Mouse (Mus musculus): ENCODE data around the gene Eif4a1. TPM values are rescaled to one million over a fixed set of nuclear protein-coding genes. Genes with fewer than 3 reads are reported as not detected.
"Not testable (repeated sequence)": the region's sequence is repeated elsewhere in the genome, so short reads cannot be mapped to it uniquely, and the experiment has no call there.

Gene Eif4a1
- total RNA-seq, 4 experiments from 2014 or later = 162 to 194 (median 186) TPM

DNA sequence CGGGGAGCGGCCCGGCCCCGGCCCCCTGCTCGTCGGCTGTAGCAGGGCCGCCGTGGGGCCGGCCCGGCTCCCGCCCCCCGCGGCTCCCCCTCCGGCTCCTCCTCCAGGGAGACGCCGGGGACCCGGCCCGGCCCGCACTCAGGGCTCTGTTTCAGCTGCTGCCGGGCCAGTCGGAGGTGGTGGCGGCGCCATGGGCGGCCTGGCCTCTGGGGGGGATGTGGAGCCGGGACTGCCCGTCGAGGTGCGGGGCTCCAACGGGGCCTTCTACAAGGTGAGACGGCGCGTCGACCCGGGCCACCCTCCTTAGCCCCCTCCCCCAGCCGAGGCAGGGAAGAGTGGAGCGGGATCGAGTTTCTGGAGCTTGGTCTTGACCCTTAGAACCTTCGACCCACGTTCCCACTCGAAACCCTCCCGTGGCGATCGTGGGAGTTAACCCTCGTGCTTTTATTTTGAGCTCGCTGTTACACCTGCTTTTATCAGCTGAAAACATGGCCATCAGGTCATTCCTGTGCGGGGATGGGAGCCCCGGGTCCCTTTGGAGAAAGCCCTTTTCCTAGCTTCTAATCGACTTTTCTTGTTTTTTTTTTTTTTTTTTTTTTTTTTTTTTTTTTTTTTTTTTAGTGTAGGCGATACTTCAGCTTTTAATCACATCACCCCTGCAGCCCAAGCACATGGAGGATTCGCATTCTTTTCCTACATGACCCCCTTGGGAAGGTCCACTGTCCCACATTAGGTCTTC is 38.9 kb downstream of the Eif4a1 start:
- peak; percentile 40 for DNase-seq (ENCODE audit: low spot score)

DNA sequence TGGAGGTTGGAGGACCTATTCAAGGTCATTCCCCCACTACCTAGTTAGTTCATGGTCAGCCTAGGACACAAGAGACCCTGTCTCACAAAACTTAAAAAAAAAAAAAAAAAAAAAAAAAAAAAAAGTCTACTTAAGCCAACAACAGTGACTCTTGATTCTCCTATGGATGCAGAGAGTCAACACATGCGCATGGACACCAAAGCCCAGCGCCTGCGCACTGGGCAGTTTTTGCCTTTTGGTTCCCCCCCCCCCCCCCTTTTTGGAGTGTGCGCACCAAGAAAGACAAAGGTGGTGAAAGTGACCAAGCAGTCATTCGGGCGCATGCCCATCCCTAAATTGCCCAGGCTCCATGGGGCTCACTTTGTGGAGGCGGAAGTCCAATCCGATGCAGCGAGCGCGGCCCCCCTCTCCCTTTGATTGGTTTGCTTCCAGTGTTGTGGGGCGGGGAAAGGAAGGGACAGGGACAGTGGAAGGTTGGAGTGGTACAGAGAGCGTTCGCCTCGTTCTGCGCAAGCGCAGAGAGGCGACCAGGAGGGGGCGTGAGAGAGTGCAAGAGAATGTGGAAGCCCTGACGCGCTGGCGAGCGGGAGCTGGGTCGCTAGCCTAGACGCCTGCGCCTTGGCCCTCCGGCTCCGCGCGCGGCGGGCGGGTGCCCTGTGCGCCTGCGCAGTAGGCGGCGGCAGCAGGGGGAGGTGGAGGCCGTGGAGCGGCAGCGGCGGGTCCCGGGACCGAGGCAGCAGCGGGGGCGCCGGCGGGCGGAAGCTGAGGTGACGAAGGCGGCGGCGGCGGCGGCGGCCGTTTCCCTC is 39.7 kb downstream of the Eif4a1 start, which contains the start of gene Fxr2:
Fxr2 (plus strand) TSS at position 707 of the 806 bp plus-strand sequence.
- peak; percentile 100 for DNase-seq (ENCODE audit: low spot score)

DNA sequence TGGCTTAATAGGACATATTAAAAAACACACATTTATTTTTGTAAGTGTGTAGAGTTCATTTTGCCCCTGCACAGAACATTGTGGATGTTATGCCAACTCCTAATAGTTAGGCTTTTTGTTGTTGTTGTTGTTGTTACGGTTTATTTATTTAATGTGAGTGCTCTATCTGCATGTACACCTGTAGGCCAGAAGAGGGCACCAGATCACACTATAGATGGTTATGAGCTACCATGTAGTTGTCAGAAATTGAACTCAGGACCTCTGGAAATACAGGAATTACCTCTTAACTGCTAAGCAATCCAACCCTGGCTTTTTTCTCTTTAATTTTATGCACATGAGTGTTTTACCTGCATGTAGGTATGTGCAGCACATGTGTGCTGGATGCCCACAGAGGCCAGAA is 42.4 kb downstream of the Eif4a1 start:
- DNase-seq (ENCODE audit: low spot score) = no peak

DNA sequence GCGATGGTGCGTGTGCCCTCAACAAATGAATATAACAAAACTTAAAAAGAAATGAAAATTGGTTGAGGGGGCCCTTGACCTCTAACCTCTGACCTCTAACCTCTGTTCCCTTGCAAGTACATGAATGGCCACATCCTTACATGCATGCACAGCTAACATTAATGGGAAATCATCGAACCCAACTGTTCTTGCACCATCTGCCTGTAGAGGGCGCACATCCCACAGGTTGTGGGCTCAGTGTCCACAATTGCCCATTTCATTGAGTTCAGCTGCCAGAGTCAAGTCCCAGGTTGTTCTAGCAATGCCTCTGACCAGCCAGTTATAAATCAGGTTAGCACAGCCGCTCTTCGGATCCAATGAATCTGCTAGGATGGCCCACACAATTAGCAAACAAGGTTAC is 43.9 kb downstream of the Eif4a1 start:
- peak; percentile 63 for DNase-seq (ENCODE audit: low spot score)

DNA sequence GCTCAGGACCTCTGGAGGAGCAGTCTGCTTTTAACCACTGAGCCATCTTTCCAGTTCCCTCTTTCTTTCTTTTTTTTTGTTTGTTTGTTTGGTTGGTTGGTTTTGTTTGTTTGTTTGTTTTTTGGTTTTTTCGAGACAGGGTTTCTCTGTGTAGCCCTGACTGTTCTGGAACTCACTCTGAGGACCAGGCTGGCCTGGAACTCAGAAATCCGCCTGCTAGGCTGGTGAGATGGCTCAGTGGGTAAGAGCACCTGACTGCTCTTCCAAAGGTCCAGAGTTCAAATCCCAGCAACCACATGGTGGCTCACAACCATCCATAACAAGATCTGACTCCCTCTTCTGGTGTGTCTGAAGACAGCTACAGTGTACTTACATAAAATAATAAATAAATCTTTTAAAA is 47.9 kb downstream of the Eif4a1 start:
- DNase-seq (ENCODE audit: low spot score) = not testable (repeated sequence)

DNA sequence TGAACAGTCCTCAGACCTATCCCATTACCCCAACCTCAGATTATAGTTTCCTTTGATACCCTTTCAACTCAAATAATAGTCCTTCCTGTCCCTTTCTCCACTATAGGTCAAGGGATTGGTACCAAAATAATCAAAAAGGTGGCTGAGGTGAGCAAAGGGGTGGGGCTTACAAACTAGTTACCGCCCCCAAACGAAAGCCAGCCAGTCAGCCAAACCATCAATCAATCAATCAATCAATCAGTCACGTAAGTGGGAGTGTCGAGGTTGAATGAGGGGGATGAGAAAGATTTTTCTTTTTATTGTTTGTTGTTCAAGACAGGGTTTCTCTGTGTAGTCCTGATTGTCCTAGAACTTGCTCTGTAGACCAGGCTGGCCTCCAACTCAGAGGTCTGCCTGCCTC is 49.2 kb downstream of the Eif4a1 start:
- DNase-seq (ENCODE audit: low spot score) = no peak

DNA sequence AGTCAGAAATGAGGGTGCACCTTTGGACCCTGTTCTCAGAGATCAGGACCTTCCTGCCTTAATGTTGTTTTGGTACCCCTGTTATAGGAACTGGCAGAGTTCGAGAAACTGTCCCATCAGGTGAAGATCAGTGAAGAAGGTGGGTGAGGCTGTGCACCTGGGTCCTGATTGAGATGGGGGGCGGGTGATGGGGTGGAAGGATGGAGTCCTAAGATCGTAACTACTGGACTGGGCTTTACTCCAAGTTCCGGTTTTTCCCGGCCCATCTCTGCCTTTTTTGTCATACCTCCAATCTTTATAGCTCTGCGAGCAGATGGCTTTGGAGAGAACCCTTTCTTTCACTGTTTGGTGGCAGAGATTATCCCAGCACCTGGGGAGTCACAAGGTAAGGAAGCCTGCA is 49.8 kb downstream of the Eif4a1 start:
- no peak for DNase-seq (ENCODE audit: low spot score)

DNA sequence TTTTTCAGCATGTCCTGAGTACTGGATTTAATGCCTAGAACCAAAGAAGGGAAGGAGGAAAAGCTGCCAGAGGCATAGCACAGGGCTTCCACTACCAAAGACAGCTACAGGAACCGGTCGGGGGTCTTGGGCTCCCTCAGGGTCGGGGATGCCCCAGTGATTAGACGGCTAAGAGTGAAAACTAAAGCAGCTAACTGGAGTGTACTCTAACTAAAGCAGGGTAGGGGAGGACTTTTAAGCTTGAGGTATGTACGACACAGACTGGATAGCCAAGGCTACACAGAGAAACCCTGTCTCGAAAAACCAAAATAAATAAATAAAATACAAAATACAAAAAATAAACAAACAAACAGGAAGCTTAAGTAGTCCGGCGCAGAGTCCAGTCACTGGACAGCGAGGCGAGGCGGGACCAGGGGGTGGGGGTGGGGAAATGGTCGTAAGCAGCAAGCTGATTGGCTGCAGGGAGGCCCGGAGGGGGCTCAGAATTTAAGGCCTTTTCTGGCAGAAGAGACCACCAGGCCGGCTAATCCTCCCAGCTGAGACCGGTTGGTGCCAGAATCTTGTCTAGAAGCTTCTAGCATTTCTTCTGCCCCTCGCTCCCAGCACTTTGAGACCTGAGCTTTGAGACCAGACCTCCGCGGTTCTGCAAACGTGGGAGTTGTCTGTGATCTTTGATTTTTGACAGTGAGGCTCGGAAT is 50.5 kb downstream of the Eif4a1 start, which contains the start of gene Sat2:
Sat2 (plus strand) TSS at position 454 of the 698 bp plus-strand sequence.
- DNase-seq (ENCODE audit: low spot score) = peak; percentile 38

DNA sequence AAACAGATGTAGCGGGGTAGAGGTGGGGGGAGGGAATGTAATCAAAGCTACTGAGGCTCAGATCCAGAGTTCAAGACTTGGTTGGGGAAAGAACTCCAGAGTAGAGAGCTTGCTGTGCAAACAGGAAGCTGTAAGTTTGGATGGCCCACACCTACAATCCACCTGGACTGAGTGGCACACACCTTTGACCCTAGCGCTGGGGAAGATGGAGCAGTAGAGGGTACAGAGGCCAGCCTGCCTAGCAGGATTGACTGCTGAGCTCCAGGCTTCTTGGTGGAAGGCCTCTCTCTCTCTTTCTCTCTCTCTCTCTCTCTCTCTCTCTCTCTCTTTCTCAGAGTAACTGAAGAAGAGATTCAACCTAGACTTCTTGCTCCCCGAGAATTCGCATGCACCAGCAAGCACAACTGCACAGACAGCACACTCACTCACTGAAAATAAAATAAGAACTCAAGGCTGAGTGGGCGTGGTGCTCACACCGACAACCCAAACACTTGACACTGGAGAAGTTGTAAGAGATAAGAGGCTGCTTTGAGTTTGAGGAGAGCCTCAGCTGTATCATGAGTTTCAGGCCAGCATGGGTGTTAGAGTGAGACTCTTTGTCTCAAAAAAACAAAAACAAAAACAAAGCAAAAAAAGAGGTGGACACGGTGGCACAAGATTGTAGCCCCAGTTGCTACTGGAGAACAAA is 51.7 kb downstream of the Eif4a1 start:
- DNase-seq (ENCODE audit: low spot score) = no peak

DNA sequence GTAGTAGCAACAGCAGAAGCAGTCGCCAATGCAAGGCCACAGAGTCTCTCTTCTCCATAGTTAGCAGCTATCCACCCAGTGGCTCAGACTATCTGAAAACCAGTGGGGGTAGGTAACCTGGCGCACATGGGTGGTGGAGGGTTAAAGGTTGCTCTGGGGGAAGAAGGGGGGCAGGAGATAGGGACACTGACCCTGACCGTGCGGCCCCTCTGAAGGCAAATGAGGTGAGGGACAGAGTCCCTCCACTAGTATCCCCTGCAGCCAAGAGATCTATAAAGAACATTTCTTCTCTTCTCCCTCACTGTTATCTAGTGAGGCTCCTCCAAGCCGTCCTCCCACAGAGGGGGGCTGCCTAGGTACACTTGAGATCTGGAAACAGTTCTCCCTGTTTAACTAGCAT is 54.4 kb downstream of the Eif4a1 start, which contains the start of gene Shbg:
Shbg (minus strand) TSS at position 101 of the 400 bp plus-strand sequence.
- DNase-seq (ENCODE audit: low spot score) = no peak

Small RNA genes within 50 kb of the gene (microRNA-seq; reads per million reads assigned to microRNA genes)
- gene Mir1934 = 5.0 reads per million, percentile 11 among the genes with 10 or more reads in this experiment
- not detected for gene Mir467f

Other genes with a start within 250 kb of the Eif4a1 start
- under 1 TPM; 0.22 to 0.66 (median 0.40) TPM for gene Dnah2, start 123.3 kb downstream of the Eif4a1 start, total RNA-seq (2022)
- 100 to 1,000 TPM; 105 to 137 (median 128) TPM for gene Efnb3, start 112.2 kb downstream of the Eif4a1 start, total RNA-seq (2022)
- gene Wrap53, start 92.2 kb downstream of the Eif4a1 start, total RNA-seq (2022) = 1 to 10 TPM; 4.6 to 6.7 (median 5.6) TPM
- gene Trp53, start 92.1 kb downstream of the Eif4a1 start, total RNA-seq (2022) = 10 to 100 TPM; 12.8 to 16.3 (median 14.1) TPM
- gene Atp1b2, start 66.5 kb downstream of the Eif4a1 start, total RNA-seq (2022) = 10 to 100 TPM; 12.4 to 16.3 (median 13.1) TPM
- gene Shbg, start 54.5 kb downstream of the Eif4a1 start, total RNA-seq (2022) = not detected
- gene Sat2, start 50.4 kb downstream of the Eif4a1 start, total RNA-seq (2022) = 1 to 10 TPM; 2.6 to 5.3 (median 3.3) TPM
- gene Fxr2, start 39.4 kb downstream of the Eif4a1 start, total RNA-seq (2022) = 100 to 1,000 TPM in 1 of 4 experiments, 10 to 100 TPM in 3; 92.4 to 109 (median 94.5) TPM
- not detected for gene Sox15, start 17.1 kb downstream of the Eif4a1 start, total RNA-seq (2022)
- 10 to 100 TPM; 13.6 to 18.8 (median 15.5) TPM for gene Mpdu1, start 9.8 kb downstream of the Eif4a1 start, total RNA-seq (2022)
- gene Cd68, start 6.3 kb downstream of the Eif4a1 start, total RNA-seq (2022) = 1 to 10 TPM; 4.5 to 7.0 (median 6.3) TPM
- gene Senp3, start 9.7 kb upstream of the Eif4a1 start, total RNA-seq (2022) = 10 to 100 TPM; 27.2 to 40.0 (median 28.7) TPM
- 1 to 10 TPM; 2.6 to 4.3 (median 2.9) TPM for gene Tnfsf13, start 13.4 kb upstream of the Eif4a1 start, total RNA-seq (2022)
- gene Tnfsf12, start 23.4 kb upstream of the Eif4a1 start, total RNA-seq (2022) = 10 to 100 TPM; 14.9 to 19.6 (median 17.5) TPM
- 1 to 10 TPM; 1.4 to 4.2 (median 3.1) TPM for gene Tnfsfm13, start 23.7 kb upstream of the Eif4a1 start, total RNA-seq (2022)
- 10 to 100 TPM; 28.5 to 35.7 (median 32.9) TPM for gene Polr2a, start 86.2 kb upstream of the Eif4a1 start, total RNA-seq (2022)
- gene Slc35g3, start 89.5 kb upstream of the Eif4a1 start, total RNA-seq (2022) = not detected
- 10 to 100 TPM; 43.7 to 52.4 (median 49.3) TPM for gene Zbtb4, start 93.5 kb upstream of the Eif4a1 start, total RNA-seq (2022)
- 1 to 10 TPM; 2.2 to 4.3 (median 3.8) TPM for gene Chrnb1, start 123.5 kb upstream of the Eif4a1 start, total RNA-seq (2022)
- gene Fgf11, start 129.4 kb upstream of the Eif4a1 start, total RNA-seq (2022) = 1 to 10 TPM; 2.1 to 3.3 (median 2.6) TPM
- gene Tmem102, start 133.2 kb upstream of the Eif4a1 start, total RNA-seq (2022) = under 1 TPM; 0.14 to 0.57 (median 0.31) TPM
- not detected for gene Gm39566, start 142.9 kb upstream of the Eif4a1 start, total RNA-seq (2022)
- gene Spem2, start 146.0 kb upstream of the Eif4a1 start, total RNA-seq (2022) = not detected
- gene Spem1, start 149.8 kb upstream of the Eif4a1 start, total RNA-seq (2022) = not detected
- 1 to 10 TPM; 3.1 to 6.9 (median 4.3) TPM for gene Nlgn2, start 165.4 kb upstream of the Eif4a1 start, total RNA-seq (2022)
- 100 to 1,000 TPM; 193 to 338 (median 283) TPM for gene Tmem256, start 166.1 kb upstream of the Eif4a1 start, total RNA-seq (2022)
- gene Plscr3, start 174.0 kb upstream of the Eif4a1 start, total RNA-seq (2022) = 10 to 100 TPM; 20.7 to 25.3 (median 21.7) TPM
- under 1 TPM in 1 of 4 experiments, not detected in 3; 0.23 TPM for gene Tnk1, start 186.3 kb upstream of the Eif4a1 start, total RNA-seq (2022)
- gene Tmem95, start 205.6 kb upstream of the Eif4a1 start, total RNA-seq (2022) = not detected
- gene Kctd11, start 209.0 kb upstream of the Eif4a1 start, total RNA-seq (2022) = 1 to 10 TPM; 2.0 to 2.6 (median 2.4) TPM
- 1 to 10 TPM in 2 of 4 experiments, under 1 TPM in 2; 0.16 to 1.1 (median 0.83) TPM for gene Acap1, start 223.1 kb upstream of the Eif4a1 start, total RNA-seq (2022)
- under 1 TPM; 0.43 to 0.81 (median 0.60) TPM for gene 2810408A11Rik, start 228.6 kb upstream of the Eif4a1 start, total RNA-seq (2022)
- 10 to 100 TPM; 38.0 to 50.9 (median 43.4) TPM for gene Neurl4, start 228.6 kb upstream of the Eif4a1 start, total RNA-seq (2022)
- 10 to 100 TPM; 23.2 to 32.1 (median 27.7) TPM for gene Gps2, start 241.5 kb upstream of the Eif4a1 start, total RNA-seq (2022)
- gene Eif5a, start 249.5 kb upstream of the Eif4a1 start, total RNA-seq (2022) = 100 to 1,000 TPM; 410 to 451 (median 437) TPM